Mouse (Mus musculus): ENCODE data around the gene Saa4.

DNA sequence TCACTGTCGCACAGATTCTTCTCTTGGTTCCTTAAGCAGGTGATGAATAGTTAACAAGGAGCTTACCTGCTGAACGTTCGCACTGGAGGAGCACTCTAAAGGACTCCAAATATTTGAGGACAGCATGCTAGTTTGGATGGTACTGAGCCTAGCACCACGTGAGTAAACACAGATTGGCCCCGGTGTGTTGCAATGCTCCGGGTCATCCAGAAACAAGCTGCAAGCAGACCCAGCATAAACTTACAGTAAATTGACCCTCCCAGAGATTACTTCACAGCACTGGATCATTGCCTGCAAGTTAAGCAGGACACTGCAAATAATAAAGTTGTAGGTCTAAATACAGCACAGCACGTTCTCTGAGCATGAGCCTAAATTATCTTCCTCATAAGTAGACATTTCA is 12.9 kb downstream of the Saa4 start:
- TF ChIP-seq CTCF (conservative IDR thresholded peaks at IDR 0.05; ENCODE audit: low read length) (no peak), POU5F1 (IDR thresholded peaks at IDR 0.05; ENCODE audit: borderline replicate concordance, low read length) (no peak), NANOG (IDR thresholded peaks at IDR 0.05; ENCODE audit: borderline replicate concordance, low read length) (no peak)

Measured in E14TG2a.4 (cell line).